Mouse (Mus musculus): Measurements from ENCODE around the gene Msi2. TPM values are rescaled to one million over a fixed set of nuclear protein-coding genes. Genes with fewer than 3 reads are reported as not detected.

The Msi2 gene
- polyA plus RNA-seq, 1 experiment from 2014 or later, result 13.1 TPM

- 72% methylated on average over 6 of the region's 6 CpGs for WGBS
- no peak overlapping the region for H3K27ac ChIP-seq
- no peak for ATAC-seq (ENCODE audit: insufficient number of reproducible peaks, low FRiP score, low TSS enrichment, low read depth)
- peaks cover 88% of the 10 kb centered on the region for H3K4me1 ChIP-seq
- H3K36me3 ChIP-seq, result no peaks in the 10 kb centered on the region
- no peak overlapping the region for H3K4me2 ChIP-seq
- H3K9ac ChIP-seq, result no peak overlapping the region
- H3K27me3 ChIP-seq, result no peaks in the 10 kb centered on the region
- H3K4me3 ChIP-seq, result no peak overlapping the region
- no peaks in the 10 kb centered on the region for H3K9me3 ChIP-seq
Observed at GRCm38 (mm10) chr11:88552385-88552784, 165.9 kb downstream of the Msi2 start.

- H3K9me3 ChIP-seq, result no peaks in the 10 kb centered on the region
- H3K36me3 ChIP-seq, result no peaks in the 10 kb centered on the region
- H3K4me3 ChIP-seq, result no peak overlapping the region
- ATAC-seq (ENCODE audit: insufficient number of reproducible peaks, low FRiP score, low TSS enrichment, low read depth), result no peak
- H3K27me3 ChIP-seq, result no peaks in the 10 kb centered on the region
- H3K4me2 ChIP-seq, result no peak overlapping the region
- H3K9ac ChIP-seq, result no peak overlapping the region
- 12% methylated on average over 3 of the region's 3 CpGs for WGBS
- H3K4me1 ChIP-seq, result peaks cover 84% of the 10 kb centered on the region
- peak overlapping the region; percentile 47; the same call in 1 of the 2 replicates for H3K27ac ChIP-seq
Observed at GRCm38 (mm10) chr11:88551034-88551433, 167.3 kb downstream of the Msi2 start.

- H3K27ac ChIP-seq, result peak overlapping the region; percentile 47; the same call in 1 of the 2 replicates
- H3K4me1 ChIP-seq, result peaks cover 77% of the 10 kb centered on the region
- H3K27me3 ChIP-seq, result no peaks in the 10 kb centered on the region
- 47% methylated on average over 6 of the region's 6 CpGs for WGBS
- H3K4me3 ChIP-seq, result no peak overlapping the region
- ATAC-seq (ENCODE audit: insufficient number of reproducible peaks, low FRiP score, low TSS enrichment, low read depth), result no peak
- no peaks in the 10 kb centered on the region for H3K9me3 ChIP-seq
- no peak overlapping the region for H3K9ac ChIP-seq
- H3K36me3 ChIP-seq, result no peaks in the 10 kb centered on the region
- H3K4me2 ChIP-seq, result no peak overlapping the region
Observed at GRCm38 (mm10) chr11:88550083-88550907, 168.0 kb downstream of the Msi2 start.

- Histone ChIP-seq H3K27ac (no peak overlapping the region), H3K4me1 (peaks cover 69% of the 10 kb centered on the region), H3K27me3 (no peaks in the 10 kb centered on the region), H3K4me2 (no peak overlapping the region), H3K9me3 (no peaks in the 10 kb centered on the region), H3K36me3 (no peaks in the 10 kb centered on the region), H3K9ac (no peak overlapping the region), H3K4me3 (no peak overlapping the region)
- no peak for ATAC-seq (ENCODE audit: insufficient number of reproducible peaks, low FRiP score, low TSS enrichment, low read depth)
- 86% methylated on average over 13 of the region's 13 CpGs for WGBS
Observed at GRCm38 (mm10) chr11:88549529-88549900, 168.8 kb downstream of the Msi2 start.

- ATAC-seq (ENCODE audit: insufficient number of reproducible peaks, low FRiP score, low TSS enrichment, low read depth), result no peak
- H3K27me3 ChIP-seq, result no peaks in the 10 kb centered on the region
- no peak overlapping the region; the same call in 1 of the 2 replicates for H3K27ac ChIP-seq
- no peak overlapping the region for H3K9ac ChIP-seq
- no peaks in the 10 kb centered on the region for H3K36me3 ChIP-seq
- peaks cover 65% of the 10 kb centered on the region for H3K4me1 ChIP-seq
- no peak overlapping the region for H3K4me2 ChIP-seq
- 68% methylated on average over 6 of the region's 6 CpGs for WGBS
- no peaks in the 10 kb centered on the region for H3K9me3 ChIP-seq
- no peak overlapping the region for H3K4me3 ChIP-seq
Observed at GRCm38 (mm10) chr11:88548832-88549528, 169.3 kb downstream of the Msi2 start.

GRCm38 (mm10) chr11:88548423-88548822 is 169.9 kb downstream of the Msi2 start:
- no peak overlapping the region for H3K27ac ChIP-seq

GRCm38 (mm10) chr11:88543771-88544170 is 174.5 kb downstream of the Msi2 start:
- Histone ChIP-seq H3K27me3 (no peaks in the 10 kb centered on the region), H3K4me1 (peaks cover 47% of the 10 kb centered on the region)
- WGBS, result 88% methylated on average over 6 of the region's 6 CpGs

More at GRCm38 (mm10) chr11:88548423-88548822, 169.9 kb downstream of the Msi2 start:
- 44% methylated on average over 7 of the region's 7 CpGs for WGBS
- no peaks in the 10 kb centered on the region for H3K36me3 ChIP-seq
- peaks cover 61% of the 10 kb centered on the region for H3K4me1 ChIP-seq
- no peak overlapping the region for H3K9ac ChIP-seq
- no peak overlapping the region for H3K4me2 ChIP-seq
- H3K4me3 ChIP-seq, result no peak overlapping the region
- no peaks in the 10 kb centered on the region for H3K27me3 ChIP-seq
- no peaks in the 10 kb centered on the region for H3K9me3 ChIP-seq
- ATAC-seq (ENCODE audit: insufficient number of reproducible peaks, low FRiP score, low TSS enrichment, low read depth), result no peak

GRCm38 (mm10) chr11:88542817-88543216 is 175.5 kb downstream of the Msi2 start:
- Histone ChIP-seq H3K4me3 (no peak overlapping the region), H3K27me3 (no peaks in the 10 kb centered on the region), H3K4me2 (no peak overlapping the region), H3K4me1 (peaks cover 46% of the 10 kb centered on the region), H3K27ac (no peak overlapping the region), H3K9me3 (no peaks in the 10 kb centered on the region), H3K36me3 (no peaks in the 10 kb centered on the region), H3K9ac (no peak overlapping the region)
- no peak for ATAC-seq (ENCODE audit: insufficient number of reproducible peaks, low FRiP score, low TSS enrichment, low read depth)
- WGBS, result 41% methylated on average over 3 of the region's 3 CpGs

More at GRCm38 (mm10) chr11:88543771-88544170, 174.5 kb downstream of the Msi2 start:
- no peaks in the 10 kb centered on the region for H3K36me3 ChIP-seq
- no peak overlapping the region for H3K4me3 ChIP-seq
- H3K4me2 ChIP-seq, result no peak overlapping the region
- H3K9me3 ChIP-seq, result no peaks in the 10 kb centered on the region
- no peak overlapping the region for H3K9ac ChIP-seq
- no peak for ATAC-seq (ENCODE audit: insufficient number of reproducible peaks, low FRiP score, low TSS enrichment, low read depth)
- no peak overlapping the region for H3K27ac ChIP-seq

GRCm38 (mm10) chr11:88541666-88542639 is 176.4 kb downstream of the Msi2 start:
- H3K27ac ChIP-seq, result no peak overlapping the region
- no peak overlapping the region for H3K9ac ChIP-seq
- H3K4me3 ChIP-seq, result no peak overlapping the region
- H3K9me3 ChIP-seq, result no peaks in the 10 kb centered on the region
- no peaks in the 10 kb centered on the region for H3K36me3 ChIP-seq
- no peak for ATAC-seq (ENCODE audit: insufficient number of reproducible peaks, low FRiP score, low TSS enrichment, low read depth)
- peaks cover 44% of the 10 kb centered on the region for H3K4me1 ChIP-seq
- H3K27me3 ChIP-seq, result no peaks in the 10 kb centered on the region
- 78% methylated on average over 15 of the region's 15 CpGs for WGBS
- H3K4me2 ChIP-seq, result no peak overlapping the region

- Histone ChIP-seq H3K9ac (no peak overlapping the region), H3K9me3 (no peaks in the 10 kb centered on the region), H3K4me1 (peaks cover 40% of the 10 kb centered on the region), H3K4me3 (no peak overlapping the region), H3K4me2 (no peak overlapping the region), H3K36me3 (no peaks in the 10 kb centered on the region), H3K27me3 (no peaks in the 10 kb centered on the region), H3K27ac (no peak overlapping the region)
- no peak for ATAC-seq (ENCODE audit: insufficient number of reproducible peaks, low FRiP score, low TSS enrichment, low read depth)
- WGBS, result 55% methylated on average over 8 of the region's 8 CpGs
Observed at GRCm38 (mm10) chr11:88539637-88540478, 178.5 kb downstream of the Msi2 start.
